Mouse (Mus musculus) cerebellum, adult 18-20 months (tissue): ENCODE data around the gene Reep1.

Source experiments
- DNase-seq, 2 experiments: peaks; one replicate each; pipeline ENCODE4 v3.0.0; 2021

Reep1 gene

DNA sequence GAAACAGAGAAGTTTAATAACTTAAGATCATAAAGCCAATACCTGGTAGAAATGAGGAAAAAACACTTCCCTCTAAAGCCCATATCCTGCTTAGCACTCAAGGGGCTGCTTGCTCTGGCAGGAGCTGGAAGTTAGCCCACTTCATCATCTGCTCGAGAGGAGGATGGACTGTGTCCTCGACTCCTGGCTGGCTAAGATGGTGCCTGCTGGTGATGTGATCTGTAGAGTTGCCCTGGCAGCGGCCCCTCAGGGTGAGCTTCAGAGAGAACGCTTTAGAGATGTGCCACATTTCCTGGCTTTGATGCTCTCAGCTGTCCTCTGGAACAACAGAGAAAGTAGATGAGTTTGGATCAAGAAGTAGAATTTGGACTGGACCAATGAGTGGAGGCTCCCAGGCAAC, 31.2 kb downstream of the Reep1 start:
- DNase-seq, result peak in 1 of 2 experiments; percentile 25

DNA sequence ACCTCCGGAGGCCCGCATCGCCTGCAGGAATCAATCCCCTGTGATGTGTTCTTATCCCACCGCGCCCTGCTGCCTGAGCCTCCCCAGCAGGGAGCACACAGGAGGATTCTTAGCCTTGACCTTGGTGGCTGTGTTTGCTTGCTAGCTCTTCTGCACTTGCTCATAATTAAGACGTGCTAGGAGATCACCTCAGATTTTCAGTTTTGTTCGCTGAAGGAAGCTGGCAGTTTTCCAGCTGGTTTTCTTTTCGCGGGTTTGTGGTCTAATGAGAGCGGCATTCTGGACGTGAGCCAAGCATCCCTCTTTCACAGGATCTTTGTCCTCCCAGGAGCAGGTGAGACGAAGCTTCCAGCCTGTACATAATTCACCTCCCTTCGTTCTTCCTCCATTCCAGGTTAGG, 33.6 kb downstream of the Reep1 start:
- DNase-seq, result peak; percentile 60 to 69

- DNase-seq, result no peak
These were observed 34.8 kb downstream of the Reep1 start for GRCm38 (mm10) chr6:71741998-71742636.

DNA sequence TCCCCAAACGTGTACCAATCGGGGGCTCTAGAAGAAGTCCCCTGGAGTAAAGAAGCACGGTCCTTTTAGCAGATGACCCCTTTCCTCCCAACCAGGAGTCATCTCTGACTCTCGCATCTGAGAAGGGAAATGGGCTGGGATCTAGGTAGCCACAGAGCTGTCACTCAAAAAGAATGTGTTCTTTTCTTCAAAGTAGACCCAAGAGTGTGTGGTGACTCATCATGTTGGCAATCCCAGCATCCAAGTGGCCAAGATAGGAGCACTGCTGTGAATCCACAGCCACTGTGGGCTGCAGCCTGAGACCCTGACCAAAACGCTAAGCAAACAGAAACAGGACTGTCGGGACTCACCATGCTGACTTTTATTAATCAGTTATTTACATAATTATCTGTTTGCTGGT, 37.6 kb downstream of the Reep1 start:
- DNase-seq, result no peak

DNA sequence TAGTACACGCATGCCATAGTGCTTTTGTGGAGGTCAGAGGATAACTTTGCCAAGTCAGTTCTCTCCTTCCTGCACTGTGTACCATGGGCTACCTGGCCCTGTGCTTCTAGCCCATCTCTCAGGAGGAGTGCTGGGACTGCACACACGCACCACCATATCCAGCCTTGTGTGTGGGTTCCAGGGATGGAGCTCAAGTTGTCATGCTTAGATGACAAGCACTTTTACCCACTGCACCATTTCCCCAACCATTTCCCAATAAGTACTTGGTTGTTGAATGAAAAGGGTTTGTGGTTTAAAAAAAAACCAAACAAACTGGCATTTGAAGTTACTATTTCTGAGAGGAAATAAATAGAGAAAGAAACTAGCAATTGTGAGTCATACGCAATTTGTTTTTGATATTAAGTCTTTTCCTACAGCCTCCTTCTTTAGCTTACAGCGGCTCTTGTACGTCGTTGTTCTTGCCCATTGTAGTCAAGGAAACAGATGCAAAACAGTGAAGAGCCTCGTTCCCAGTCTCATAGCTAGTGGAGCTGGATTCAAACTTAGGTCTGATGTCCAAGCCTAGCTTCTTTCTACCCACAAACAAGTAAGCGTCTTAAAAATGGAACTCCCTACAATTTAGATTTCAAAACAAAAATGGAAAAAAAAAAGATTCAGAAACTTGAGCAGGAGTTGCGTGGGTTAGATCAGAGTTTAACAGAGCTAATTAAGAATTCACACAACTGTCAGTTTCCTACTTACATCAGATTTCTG, 38.3 kb downstream of the Reep1 start:
- no peak for DNase-seq

- no peak for DNase-seq
These were observed 38.9 kb downstream of the Reep1 start for GRCm38 (mm10) chr6:71746246-71746645.

DNA sequence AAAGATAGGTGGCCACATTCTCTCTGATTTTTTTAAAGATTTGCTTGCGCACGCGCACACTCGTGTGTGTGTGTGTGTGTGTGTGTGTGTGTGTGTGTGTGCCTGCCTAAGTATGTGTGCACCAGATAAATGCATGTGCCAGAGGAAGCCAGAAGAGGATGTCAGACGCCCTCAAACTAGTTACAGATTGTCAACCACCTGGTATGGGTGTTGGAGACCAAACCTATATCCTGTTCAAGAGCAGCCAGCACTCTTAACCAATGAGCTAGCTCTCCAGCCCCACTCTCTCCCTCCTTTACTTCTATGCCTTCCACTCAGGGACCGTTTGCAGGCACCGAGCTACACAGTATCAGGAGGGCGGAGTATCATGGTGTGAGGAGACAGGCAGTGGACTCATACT, 39.5 kb downstream of the Reep1 start:
- no peak for DNase-seq

- no peak for DNase-seq
These were observed 44.2 kb downstream of the Reep1 start for GRCm38 (mm10) chr6:71751602-71752001.

DNA sequence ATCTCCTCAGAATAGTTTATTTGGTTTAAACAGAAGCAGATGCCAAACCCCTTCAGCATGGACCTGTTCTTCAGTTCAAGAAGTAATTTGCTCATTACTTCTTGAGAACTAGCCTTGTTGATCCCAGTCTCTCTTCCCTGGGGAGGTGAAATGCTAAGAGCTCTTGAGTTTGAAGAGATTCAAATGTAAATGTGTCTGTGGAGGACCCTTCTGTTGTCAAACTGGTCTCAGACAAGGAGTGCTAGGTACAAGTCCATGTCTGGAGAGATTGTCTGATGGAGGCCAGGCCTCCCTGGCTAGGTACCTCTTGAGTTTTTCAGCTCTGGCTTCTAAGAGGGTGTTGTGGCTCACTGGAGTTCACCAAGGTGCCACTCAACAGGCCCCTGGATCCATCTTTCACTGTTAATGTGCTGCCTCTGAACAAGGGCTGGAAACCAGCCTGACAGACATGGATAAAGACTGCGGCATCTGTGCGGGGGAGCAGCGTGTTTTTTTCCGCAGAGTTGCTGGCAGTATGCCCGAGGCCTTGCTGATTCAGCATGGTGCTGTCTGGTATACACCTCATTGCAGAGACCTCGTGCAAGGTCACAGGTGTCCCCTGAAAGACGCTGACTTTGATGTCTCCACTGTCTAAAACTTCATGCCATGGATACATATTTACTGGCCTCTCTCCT, 45.6 kb downstream of the Reep1 start:
- DNase-seq, result peak; percentile 53 to 69

- no peak for DNase-seq
These were observed 49.9 kb downstream of the Reep1 start for GRCm38 (mm10) chr6:71757039-71757894.

GRCm38 (mm10) chr6:71758780-71759179, 51.4 kb downstream of the Reep1 start:
- no peak for DNase-seq

DNA sequence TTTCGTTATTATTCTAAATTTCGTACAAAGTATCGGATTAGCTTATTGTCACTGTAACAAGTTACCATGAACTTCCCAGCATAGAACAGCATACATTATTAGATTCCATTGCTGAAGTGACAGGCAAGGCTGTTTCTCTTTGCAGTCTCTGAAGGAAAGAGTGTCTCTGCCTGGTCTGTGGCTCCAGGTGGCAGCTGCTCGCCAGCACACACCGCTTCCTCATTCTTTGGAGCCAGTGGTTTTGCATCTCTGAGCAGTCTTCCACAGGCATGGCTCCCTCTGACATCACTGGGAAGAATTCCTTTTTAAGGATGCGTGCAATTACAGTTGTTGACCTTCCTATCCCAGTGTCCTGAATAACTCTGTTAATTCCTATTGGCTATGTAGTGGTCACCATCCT, 52.7 kb downstream of the Reep1 start:
- no peak for DNase-seq

- DNase-seq, result no peak
These were observed 60.4 kb downstream of the Reep1 start for GRCm38 (mm10) chr6:71767761-71768160.

DNA sequence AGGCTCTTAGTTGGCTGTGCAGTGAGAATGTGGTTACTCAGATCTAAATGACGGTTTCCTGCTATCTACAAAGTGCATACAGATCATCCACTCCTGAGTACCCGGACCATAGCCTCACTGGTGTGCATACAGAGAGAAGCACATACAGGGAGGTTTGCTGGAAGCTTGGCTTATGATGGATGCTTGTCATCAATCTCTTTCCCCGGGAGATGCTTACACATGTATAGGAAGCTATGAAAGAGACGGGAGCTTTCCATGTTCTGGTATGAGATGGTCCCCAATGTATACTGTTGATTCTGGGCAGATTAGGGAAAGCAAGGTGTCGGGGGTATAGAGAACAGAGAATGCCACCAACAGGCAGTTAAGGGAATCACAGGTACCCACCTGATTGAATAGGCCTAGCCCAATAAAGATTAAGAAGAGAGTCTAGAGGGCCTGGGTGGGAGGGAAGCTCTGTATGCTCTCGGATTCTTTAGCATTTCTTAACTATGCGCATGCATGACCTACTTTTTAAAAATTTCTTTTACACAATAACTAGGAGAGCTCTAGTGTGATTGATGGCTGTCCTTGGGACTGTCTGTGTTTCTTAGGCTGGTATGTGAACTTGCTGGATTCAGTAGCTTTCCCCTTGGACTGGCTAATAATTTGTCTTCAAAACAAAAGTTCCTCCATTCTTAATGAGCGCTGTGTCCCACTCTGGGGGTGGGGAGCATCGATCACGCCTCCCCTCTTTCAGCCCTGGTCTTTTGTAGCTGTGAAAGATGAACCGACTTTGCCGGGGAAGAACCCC, 62.7 kb downstream of the Reep1 start:
- peak; percentile 17 to 21 for DNase-seq

DNA sequence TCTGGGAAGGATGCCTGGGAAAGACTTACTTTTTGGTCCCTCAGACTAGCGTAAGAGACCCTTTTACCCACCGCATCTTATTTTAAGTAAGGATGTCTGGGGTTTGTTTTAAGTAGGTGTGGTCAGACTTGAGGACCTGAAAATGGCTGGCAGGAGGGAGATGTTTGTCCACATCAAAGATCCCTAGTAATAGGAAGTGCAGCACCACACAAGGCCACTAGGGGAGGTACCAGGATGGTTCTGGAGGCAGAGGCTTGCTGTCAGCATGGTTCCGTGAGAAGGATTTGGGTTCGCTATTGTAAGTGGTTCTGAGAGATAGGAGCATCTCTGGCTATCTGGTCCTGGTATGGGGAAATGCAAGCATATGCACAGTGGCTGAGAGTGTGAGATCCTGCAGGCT, 63.5 kb downstream of the Reep1 start:
- DNase-seq, result no peak

GRCm38 (mm10) chr6:71771282-71771681, 63.9 kb downstream of the Reep1 start:
- no peak for DNase-seq

DNA sequence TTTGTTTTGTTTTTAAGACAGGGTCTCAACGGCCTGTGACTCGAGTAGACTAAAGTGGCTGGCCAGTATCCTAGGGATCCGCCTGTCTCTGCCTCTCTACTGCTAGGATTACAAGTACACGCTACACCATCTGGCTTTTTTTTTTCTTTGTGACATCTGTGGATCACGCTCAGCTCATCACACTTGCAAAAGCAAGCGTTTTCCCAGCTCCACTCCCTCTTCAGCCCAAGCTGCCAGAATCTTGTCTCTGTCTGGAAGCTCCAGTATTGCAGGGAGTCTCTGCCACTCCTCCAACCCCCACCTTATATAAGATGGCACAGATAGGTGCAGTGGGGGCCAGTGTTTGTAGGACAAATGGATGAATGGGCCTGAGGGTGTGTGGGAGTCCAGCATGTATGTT, 64.8 kb downstream of the Reep1 start:
- DNase-seq, result no peak

DNA sequence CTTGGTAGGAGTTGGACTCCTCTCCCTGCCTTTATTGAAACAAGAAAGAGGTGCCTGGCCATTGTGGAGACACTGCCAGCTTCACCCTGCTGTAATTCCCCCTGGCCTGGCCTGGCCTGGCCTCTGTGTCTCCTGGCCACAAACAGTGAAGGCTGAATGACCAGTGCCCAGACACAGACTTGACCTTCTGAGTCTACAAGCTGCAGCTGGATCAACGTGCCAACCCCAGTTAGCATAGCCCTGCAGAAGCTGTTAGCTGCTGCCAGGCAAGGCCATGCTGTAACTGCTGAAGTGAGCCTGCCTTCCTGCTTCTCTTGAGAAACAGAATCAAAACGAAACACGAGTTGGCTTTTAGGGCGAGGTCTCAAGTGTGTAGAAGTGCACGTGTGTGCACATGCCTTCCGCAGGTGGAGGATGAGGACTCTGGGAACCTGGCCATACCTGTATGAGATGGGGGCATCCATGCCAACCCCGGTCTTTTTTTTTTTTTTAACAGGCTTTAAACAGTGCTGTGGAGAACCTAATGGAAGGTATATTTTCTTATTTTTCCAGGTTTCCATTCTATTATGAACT, 65.4 kb downstream of the Reep1 start:
- no peak for DNase-seq

GRCm38 (mm10) chr6:71778016-71778415, 70.7 kb downstream of the Reep1 start:
- DNase-seq, result no peak

GRCm38 (mm10) chr6:71779831-71780230, 72.5 kb downstream of the Reep1 start:
- no peak for DNase-seq

DNA sequence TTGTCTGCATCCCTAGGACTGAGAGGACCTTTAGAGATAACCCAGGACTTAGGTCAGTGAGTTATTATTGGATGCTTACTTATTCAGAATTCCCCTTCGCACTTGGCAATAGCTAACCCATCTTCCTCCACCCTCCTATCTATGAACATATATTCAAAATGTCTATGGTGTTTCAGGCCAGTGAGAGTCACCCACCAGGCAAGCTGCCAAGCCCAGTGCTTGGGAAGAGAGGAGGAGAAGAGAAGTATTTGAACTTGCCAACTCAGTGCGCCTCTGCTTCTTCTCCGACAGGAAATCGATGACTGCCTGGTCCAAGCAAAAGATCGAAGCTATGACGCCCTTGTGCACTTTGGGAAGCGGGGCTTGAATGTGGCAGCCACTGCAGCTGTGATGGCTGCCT, 73.1 kb downstream of the Reep1 start:
- no peak for DNase-seq

DNA sequence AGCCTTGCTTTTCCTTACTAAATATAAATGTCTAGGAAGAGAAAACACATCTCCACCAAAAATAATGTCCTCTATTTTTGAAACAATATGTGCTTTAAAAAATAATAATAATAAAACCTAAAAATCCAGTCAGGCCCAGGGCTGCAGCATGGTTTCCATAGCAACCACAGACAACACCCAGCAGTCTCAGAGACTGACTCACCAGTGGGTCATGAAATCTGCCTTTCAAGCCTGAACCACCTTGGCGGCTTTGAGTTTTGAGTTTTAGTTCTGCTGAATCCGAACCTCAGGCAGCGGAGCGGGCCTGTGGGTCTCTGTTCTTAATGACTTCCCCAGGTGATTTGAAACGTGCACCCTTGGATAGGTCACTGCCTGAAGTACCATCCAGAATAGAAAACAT, 75.8 kb downstream of the Reep1 start:
- no peak for DNase-seq
